ENCODE assay signal across 7 mouse cellular contexts in the genomic region with DNA sequence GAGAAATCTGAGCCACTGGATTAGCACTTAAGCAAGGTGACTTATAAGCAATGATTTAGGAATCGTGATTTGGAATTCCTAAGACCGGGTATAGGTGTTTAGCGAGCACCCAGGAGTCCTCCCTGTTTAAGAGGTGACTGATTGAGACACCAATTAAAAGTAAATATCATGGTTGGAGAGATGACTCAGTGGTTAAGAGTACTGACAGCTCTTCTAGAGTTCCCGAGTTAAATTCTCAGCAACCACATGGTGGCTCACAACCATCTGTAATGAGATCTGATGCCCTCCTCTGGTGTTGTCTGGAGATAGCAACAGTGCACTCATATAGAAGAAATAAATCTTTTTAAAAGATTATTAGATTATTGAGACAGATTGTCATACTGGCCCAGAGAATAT. TPM values are rescaled to one million over a fixed set of nuclear protein-coding genes. Genes with fewer than 3 reads are reported as not detected.
DNase-seq lines count a peak whose midpoint lies in the region; ATAC-seq and TF ChIP-seq lines count a peak whose summit lies in the region.
"Not testable (repeated sequence)": the region's sequence is repeated elsewhere in the genome, so short reads cannot be mapped to it uniquely, and the experiment has no call there.

No protein-coding gene starts in this region.

- not testable (repeated sequence) for TF ChIP-seq CTCF in MEL (IDR thresholded peaks at IDR 0.05 in 2 of 3, conservative IDR thresholded peaks at IDR 0.05 in 1 of 3; ENCODE audit: control insufficient read depth in 1 of 3, insufficient read depth in 1 of 3, low read depth in 2 of 3, low read length in 3 of 3, poor library complexity in 1 of 3, severe bottlenecking in 1 of 3)

- not testable (repeated sequence) for TF ChIP-seq RAD21 in MEL (IDR thresholded peaks at IDR 0.05; ENCODE audit: low read depth, low read length)

- H3K9me3 ChIP-seq in MEL (replicated peaks; ENCODE audit: insufficient read depth, low read length); embryonic facial prominence, embryonic 10.5 days; hindbrain, embryonic 15.5 days; limb, embryonic 10.5 days (replicated peaks); lung, embryonic 16.5 days (ENCODE audit: control insufficient read depth, low read length); neural tube, embryonic 13.5 days: not testable (repeated sequence)

- DNase-seq in MEL (ENCODE audit: low read depth, low spot score) = peak; percentile 50
- DNase-seq in embryonic facial prominence, embryonic 10.5 days (ENCODE audit: low spot score); limb, embryonic 10.5 days (ENCODE audit: low spot score): not testable (repeated sequence)

- ATAC-seq in frontal cortex, adult (ENCODE audit: low TSS enrichment) = 0 out of 2 replicates have a peak, but pooled peaks have one; percentile 18
- not testable (repeated sequence) for ATAC-seq in hindbrain, embryonic 15.5 days (ENCODE audit: low FRiP score, low read depth); lung, embryonic 16.5 days (ENCODE audit: low read depth)
- peak; percentile 28; the same call in 1 of the 2 replicates for ATAC-seq in neural tube, embryonic 13.5 days (ENCODE audit: low read depth)

- H3K9ac ChIP-seq in MEL (ENCODE audit: control insufficient read depth, low read depth, low read length, poor library complexity, severe bottlenecking) = peak overlapping the region; percentile 89
- H3K9ac ChIP-seq in hindbrain, embryonic 15.5 days = peak overlapping the region; percentile 63
- H3K9ac ChIP-seq in lung, embryonic 16.5 days (ENCODE audit: low read length) = peak overlapping the region; percentile 74
- peak overlapping the region; percentile 85 for H3K9ac ChIP-seq in neural tube, embryonic 13.5 days

- H3K27me3 ChIP-seq in MEL (ENCODE audit: control insufficient read depth in 1 of 2, insufficient read depth in 2 of 2, low read length in 2 of 2); embryonic facial prominence, embryonic 10.5 days (replicated peaks; ENCODE audit: low read depth, poor library complexity, severe bottlenecking); hindbrain, embryonic 15.5 days; limb, embryonic 10.5 days (ENCODE audit: low read depth, poor library complexity, severe bottlenecking); lung, embryonic 16.5 days (ENCODE audit: control insufficient read depth, insufficient read depth, low read depth, low read length); neural tube, embryonic 13.5 days: not testable (repeated sequence)

- H3K27ac ChIP-seq in MEL (ENCODE audit: control insufficient read depth, low read depth, low read length) = peak overlapping the region; percentile 81
- H3K27ac ChIP-seq in embryonic facial prominence, embryonic 10.5 days (replicated peaks) = peak overlapping the region; percentile 95
- peak overlapping the region; percentile 81 for H3K27ac ChIP-seq in hindbrain, embryonic 15.5 days (replicated peaks)
- H3K27ac ChIP-seq in limb, embryonic 10.5 days = peak overlapping the region; percentile 91
- 0 out of 2 replicates have a peak overlapping the region, but pooled peaks have one; percentile 50 for H3K27ac ChIP-seq in lung, embryonic 16.5 days (ENCODE audit: low read length)
- peak overlapping the region; percentile 80; the same call in 1 of the 2 replicates for H3K27ac ChIP-seq in neural tube, embryonic 13.5 days (replicated peaks)

- H3K4me2 ChIP-seq in hindbrain, embryonic 15.5 days = peak overlapping the region; percentile 92
- peak overlapping the region; percentile 76 for H3K4me2 ChIP-seq in lung, embryonic 16.5 days (ENCODE audit: low read depth, low read length)
- H3K4me2 ChIP-seq in neural tube, embryonic 13.5 days = peak overlapping the region; percentile 63

- TF ChIP-seq POLR2A in MEL (IDR thresholded peaks at IDR 0.05; ENCODE audit: control insufficient read depth in 1 of 2, insufficient read depth in 1 of 2, low read depth in 1 of 2, low read length in 2 of 2, poor library complexity in 1 of 2) = not testable (repeated sequence)

- not testable (repeated sequence) for H3K79me2 ChIP-seq in MEL (ENCODE audit: control insufficient read depth, insufficient read depth, low read length, poor library complexity)

- WGBS in embryonic facial prominence, embryonic 10.5 days = 14% methylated on average over 4 of the region's 4 CpGs
- WGBS in hindbrain, embryonic 15.5 days = 15% methylated on average over 4 of the region's 4 CpGs
- 16% methylated on average over 4 of the region's 4 CpGs for WGBS in limb, embryonic 10.5 days
- 2% methylated on average over 4 of the region's 4 CpGs for WGBS in lung, embryonic 16.5 days
- WGBS in neural tube, embryonic 13.5 days = 18% methylated on average over 4 of the region's 4 CpGs

- H3K4me1 ChIP-seq in MEL (ENCODE audit: control insufficient read depth in 1 of 2, insufficient read depth in 2 of 2, low read length in 2 of 2); embryonic facial prominence, embryonic 10.5 days; limb, embryonic 10.5 days; lung, embryonic 16.5 days (replicated peaks; ENCODE audit: control insufficient read depth, insufficient read depth, low read length); neural tube, embryonic 13.5 days (replicated peaks): not testable (repeated sequence)
- H3K4me1 ChIP-seq in hindbrain, embryonic 15.5 days (replicated peaks) = peaks cover 19% of the 10 kb centered on the region

- peak overlapping the region; percentile 69 to 85 for H3K4me3 ChIP-seq in MEL (ENCODE audit: control insufficient read depth in 1 of 2, insufficient read depth in 1 of 2, low read depth in 2 of 2, low read length in 2 of 2)
- peak overlapping the region; percentile 77 for H3K4me3 ChIP-seq in embryonic facial prominence, embryonic 10.5 days
- H3K4me3 ChIP-seq in hindbrain, embryonic 15.5 days = peak overlapping the region; percentile 93
- H3K4me3 ChIP-seq in limb, embryonic 10.5 days = peak overlapping the region; percentile 71
- H3K4me3 ChIP-seq in lung, embryonic 16.5 days (ENCODE audit: low read length) = peak overlapping the region; percentile 67
- H3K4me3 ChIP-seq in neural tube, embryonic 13.5 days = peak overlapping the region; percentile 87

- peaks cover 6 to 11% of the 10 kb centered on the region in 2 experiments for H3K36me3 ChIP-seq in MEL (ENCODE audit: control insufficient read depth in 1 of 2, insufficient read depth in 2 of 2, low read length in 2 of 2)
- peaks cover 46% of the 10 kb centered on the region for H3K36me3 ChIP-seq in embryonic facial prominence, embryonic 10.5 days (replicated peaks)
- peaks cover 37% of the 10 kb centered on the region for H3K36me3 ChIP-seq in hindbrain, embryonic 15.5 days
- peaks cover 47% of the 10 kb centered on the region for H3K36me3 ChIP-seq in limb, embryonic 10.5 days
- peaks cover 34% of the 10 kb centered on the region for H3K36me3 ChIP-seq in lung, embryonic 16.5 days (ENCODE audit: control insufficient read depth, insufficient read depth, low read length)
- peaks cover 38% of the 10 kb centered on the region for H3K36me3 ChIP-seq in neural tube, embryonic 13.5 days

- TF ChIP-seq EP300 in MEL (IDR thresholded peaks at IDR 0.05; ENCODE audit: low read depth in 1 of 2, low read length in 2 of 2) = not testable (repeated sequence)

TF ChIP-seq in MEL, 35 proteins besides CTCF, POLR2A, EP300 and RAD21:
- 0 out of 2 replicates have a peak, but pooled peaks have one; percentile 21 for TF ChIP-seq RCOR1 (IDR thresholded peaks at IDR 0.05; ENCODE audit: low read depth, low read length)

RNA-seq across cellular contexts. Expression of a gene that starts 7.2 kb away (rescaled TPM):
- total RNA-seq in MEL (2012; rRNA removed) = 239 and 264 TPM in 2 replicates
- 100 to 1,000 TPM in 1 of 2 experiments, not detected in 1; 194 TPM for polyA plus RNA-seq in MEL (2012; ENCODE audit: insufficient read depth in 1 of 2, insufficient read length in 2 of 2, low read depth in 1 of 2, low replicate concordance in 2 of 2, missing spikeins in 1 of 2)
- 147 and 150 TPM in 2 replicates for polyA plus RNA-seq in embryonic facial prominence, embryonic 10.5 days (2016; fragmentation: Nextera tagmentation; extraction: Ambion mirVana)
- 81.3 and 95.6 TPM in 2 replicates for polyA plus RNA-seq in hindbrain, embryonic 15.5 days (2015; fragmentation: Nextera tagmentation; extraction: Ambion mirVana)
- 140 and 161 TPM in 2 replicates for polyA plus RNA-seq in limb, embryonic 10.5 days (2016; fragmentation: Nextera tagmentation; extraction: Ambion mirVana)
- polyA plus RNA-seq in lung, embryonic 16.5 days (2015; fragmentation: Nextera tagmentation; extraction: Ambion mirVana) = 113 TPM in 2 replicates
- polyA plus RNA-seq in neural tube, embryonic 13.5 days (2015; fragmentation: Nextera tagmentation; extraction: Ambion mirVana) = 82.3 and 98.8 TPM in 2 replicates
